Mouse (Mus musculus): ENCODE results near the gene Abhd16a. TPM values are rescaled to one million over a fixed set of nuclear protein-coding genes. Genes with fewer than 3 reads are reported as not detected.

Gene Abhd16a
- polyA plus RNA-seq, 1 experiment, result 39.8 TPM

GRCm38 (mm10) chr17:35058911-35059892 is 29.9 kb upstream of the Abhd16a start, which contains the start of gene Ddah2:
Gene Ddah2, plus strand, starts transcription at chr17:35059035.
- Histone ChIP-seq H3K4me1 (ENCODE audit: control insufficient read depth, insufficient read depth, low read length) (peaks cover 1% of the 10 kb centered on the region; the same call in 1 of the 2 replicates), H3K27ac (ENCODE audit: insufficient read depth, low read depth, low read length) (no peak within 1 kb of the TSS), H3K4me3 (ENCODE audit: insufficient read depth, low read length) (peak within 1 kb of the TSS; percentile 57)
- TF ChIP-seq POLR2A (IDR thresholded peaks at IDR 0.05; ENCODE audit: borderline replicate concordance, low read depth, low read length) (no peak), CTCF (IDR thresholded peaks at IDR 0.05; ENCODE audit: low read depth, low read length) (peak; percentile 65)

GRCm38 (mm10) chr17:35060071-35060470 is 29.0 kb upstream of the Abhd16a start:
- H3K27ac ChIP-seq (ENCODE audit: insufficient read depth, low read depth, low read length), result no peak overlapping the region
- no peak for TF ChIP-seq POLR2A (IDR thresholded peaks at IDR 0.05; ENCODE audit: borderline replicate concordance, low read depth, low read length)
- H3K4me1 ChIP-seq (ENCODE audit: control insufficient read depth, insufficient read depth, low read length), result 0 out of 2 replicates have a peak, but pooled peaks cover 2% of the 10 kb centered on the region
- no peak overlapping the region for H3K4me3 ChIP-seq (ENCODE audit: insufficient read depth, low read length)

- Histone ChIP-seq H3K4me3 (ENCODE audit: insufficient read depth, low read length) (no peak overlapping the region), H3K4me1 (ENCODE audit: control insufficient read depth, insufficient read depth, low read length) (0 out of 2 replicates have a peak, but pooled peaks cover 2% of the 10 kb centered on the region), H3K27ac (ENCODE audit: insufficient read depth, low read depth, low read length) (no peak overlapping the region)
- TF ChIP-seq POLR2A (IDR thresholded peaks at IDR 0.05; ENCODE audit: borderline replicate concordance, low read depth, low read length), result no peak
- TF ChIP-seq CTCF (IDR thresholded peaks at IDR 0.05; ENCODE audit: low read depth, low read length), result no peak
These were observed 28.2 kb upstream of the Abhd16a start for GRCm38 (mm10) chr17:35060737-35061297.

- H3K27ac ChIP-seq (ENCODE audit: insufficient read depth, low read depth, low read length), result no peak overlapping the region
- TF ChIP-seq POLR2A (IDR thresholded peaks at IDR 0.05; ENCODE audit: borderline replicate concordance, low read depth, low read length), result no peak
- TF ChIP-seq CTCF (IDR thresholded peaks at IDR 0.05; ENCODE audit: low read depth, low read length), result no peak
- H3K4me3 ChIP-seq (ENCODE audit: insufficient read depth, low read length), result no peak overlapping the region
- 0 out of 2 replicates have a peak, but pooled peaks cover 2% of the 10 kb centered on the region for H3K4me1 ChIP-seq (ENCODE audit: control insufficient read depth, insufficient read depth, low read length)
These were observed 27.8 kb upstream of the Abhd16a start for GRCm38 (mm10) chr17:35061299-35061698.

GRCm38 (mm10) chr17:35063466-35063865 is 25.6 kb upstream of the Abhd16a start:
- Histone ChIP-seq H3K4me3 (ENCODE audit: insufficient read depth, low read length) (no peak overlapping the region), H3K4me1 (ENCODE audit: control insufficient read depth, insufficient read depth, low read length) (0 out of 2 replicates have a peak, but pooled peaks cover 2% of the 10 kb centered on the region), H3K27ac (ENCODE audit: insufficient read depth, low read depth, low read length) (no peak overlapping the region)
- no peak for TF ChIP-seq POLR2A (IDR thresholded peaks at IDR 0.05; ENCODE audit: borderline replicate concordance, low read depth, low read length)
- no peak for TF ChIP-seq CTCF (IDR thresholded peaks at IDR 0.05; ENCODE audit: low read depth, low read length)

- no peak for TF ChIP-seq CTCF (IDR thresholded peaks at IDR 0.05; ENCODE audit: low read depth, low read length)
- TF ChIP-seq POLR2A (IDR thresholded peaks at IDR 0.05; ENCODE audit: borderline replicate concordance, low read depth, low read length), result no peak
- Histone ChIP-seq H3K4me3 (ENCODE audit: insufficient read depth, low read length) (no peak overlapping the region), H3K27ac (ENCODE audit: insufficient read depth, low read depth, low read length) (no peak overlapping the region), H3K4me1 (ENCODE audit: control insufficient read depth, insufficient read depth, low read length) (0 out of 2 replicates have a peak, but pooled peaks cover 2% of the 10 kb centered on the region)
These were observed 24.6 kb upstream of the Abhd16a start for GRCm38 (mm10) chr17:35064378-35064877.

GRCm38 (mm10) chr17:35064951-35065947 is 23.8 kb upstream of the Abhd16a start, which contains the start of gene Ly6g6c:
Gene Ly6g6c, plus strand, starts transcription at chr17:35065388.
- Histone ChIP-seq H3K4me3 (ENCODE audit: insufficient read depth, low read length) (peak within 1 kb of the TSS; percentile 48), H3K4me1 (ENCODE audit: control insufficient read depth, insufficient read depth, low read length) (0 out of 2 replicates have a peak, but pooled peaks cover 2% of the 10 kb centered on the region)

GRCm38 (mm10) chr17:35066084-35066483 is 23.0 kb upstream of the Abhd16a start, which contains the start of gene Mpig6b:
Gene Mpig6b, minus strand, starts transcription at chr17:35066184.
- Histone ChIP-seq H3K4me3 (ENCODE audit: insufficient read depth, low read length) (peak within 1 kb of the TSS; percentile 48), H3K4me1 (ENCODE audit: control insufficient read depth, insufficient read depth, low read length) (0 out of 2 replicates have a peak, but pooled peaks cover 2% of the 10 kb centered on the region), H3K27ac (ENCODE audit: insufficient read depth, low read depth, low read length) (no peak within 1 kb of the TSS)
- TF ChIP-seq POLR2A (IDR thresholded peaks at IDR 0.05; ENCODE audit: borderline replicate concordance, low read depth, low read length) (no peak), CTCF (IDR thresholded peaks at IDR 0.05; ENCODE audit: low read depth, low read length) (no peak)

More at GRCm38 (mm10) chr17:35064951-35065947, 23.8 kb upstream of the Abhd16a start, which contains the start of gene Ly6g6c:
- H3K27ac ChIP-seq (ENCODE audit: insufficient read depth, low read depth, low read length), result no peak within 1 kb of the TSS
- no peak for TF ChIP-seq CTCF (IDR thresholded peaks at IDR 0.05; ENCODE audit: low read depth, low read length)
- no peak for TF ChIP-seq POLR2A (IDR thresholded peaks at IDR 0.05; ENCODE audit: borderline replicate concordance, low read depth, low read length)
